Mouse (Mus musculus) lung, postnatal 0 days (tissue): ENCODE data around the gene Il25.

Experiments
- CTCF ChIP-seq: IDR thresholded peaks from 2 replicates; pipeline ENCODE4 v1.5.1; 2016; ENCODE audit warnings: antibody characterized with exemption, mild to moderate bottlenecking
- EP300 ChIP-seq: IDR thresholded peaks from 2 replicates; pipeline ENCODE4 v1.6.1; 2016; ENCODE audit warnings: antibody characterized with exemption, mild to moderate bottlenecking, control low read depth

GRCm38 (mm10) chr14:54897445-54897844 lies 35.0 kb upstream of the Il25 start:
- no peak for TF ChIP-seq CTCF
- no peak for TF ChIP-seq EP300
